Mouse (Mus musculus) ES-E14 (cell line): ENCODE measurements at regions not wholly inside any gene's neighbourhood (a gene's known extent, or its start where the extent isn't known, plus 50 kb on each side); places are given as distances from the start of the nearest gene placed in this dataset.

Experiments
- DNase-seq: peaks from one replicate; pipeline ENCODE4 v3.0.0-alpha.2; 2013; ENCODE audit warnings: low read depth, low spot score
- H3K27ac ChIP-seq: 2 replicates; pipeline ENCODE4 v1.5.1; 2012; ENCODE audit warnings: low read depth, mild to moderate bottlenecking, low read length, moderate library complexity, mixed read lengths; ENCODE audit not compliant: poor library complexity, insufficient read depth, severe bottlenecking
- H3K36me3 ChIP-seq: 2 replicates; pipeline ENCODE4 v1.6.1; 2012; ENCODE audit warnings: mild to moderate bottlenecking, low read length, moderate library complexity, mixed read lengths; ENCODE audit not compliant: control insufficient read depth, poor library complexity, insufficient read depth, severe bottlenecking
- H3K4me1 ChIP-seq, 2 experiments: fragments of 150-350 bp in 1 of 2; sonication (generic) in 1 of 2; 2 replicates each; pipeline ENCODE4 v1.6.1; 2012; ENCODE audit warnings: low read length in 2 of 2, mild to moderate bottlenecking in 1 of 2, mixed read lengths in 1 of 2; ENCODE audit not compliant: control insufficient read depth in 2 of 2, insufficient read depth in 2 of 2, poor library complexity in 1 of 2
- H3K4me3 ChIP-seq, 2 experiments: fragments of 150-350 bp in 1 of 2; sonication (generic) in 1 of 2; 2 replicates each; pipeline ENCODE4 v1.5.1; 2012; ENCODE audit warnings: low read length in 2 of 2, low read depth in 1 of 2, mild to moderate bottlenecking in 1 of 2, mixed read lengths in 1 of 2; ENCODE audit not compliant: insufficient read depth in 1 of 2, poor library complexity in 1 of 2, severe bottlenecking in 1 of 2
- H3K9ac ChIP-seq: 2 replicates; pipeline ENCODE4 v1.6.1; 2012; ENCODE audit warnings: low read depth, mild to moderate bottlenecking, low read length, mixed read lengths; ENCODE audit not compliant: poor library complexity, insufficient read depth, severe bottlenecking
- H3K9me3 ChIP-seq: fragments of 150-350 bp; sonication (generic); 2 replicates; pipeline ENCODE4 v1.6.1; 2012; ENCODE audit warnings: low read depth, mild to moderate bottlenecking, low read length; ENCODE audit not compliant: control insufficient read depth, insufficient read depth
- CHD2 ChIP-seq: IDR thresholded peaks from 2 replicates; pipeline ENCODE4 v1.6.1; 2014; ENCODE audit warnings: mild to moderate bottlenecking, low read depth, low read length, inconsistent platforms
- HCFC1 ChIP-seq: IDR thresholded peaks from 2 replicates; pipeline ENCODE4 v1.6.1; 2012; ENCODE audit warnings: low read length, inconsistent platforms, borderline replicate concordance; ENCODE audit not compliant: insufficient read depth
- MAFK ChIP-seq: IDR thresholded peaks from 2 replicates; pipeline ENCODE4 v1.6.1; 2014; ENCODE audit warnings: mild to moderate bottlenecking, low read depth, low read length, inconsistent platforms; ENCODE audit not compliant: insufficient read depth
- ZC3H11A ChIP-seq: IDR thresholded peaks from 2 replicates; pipeline ENCODE4 v1.6.1; 2012; ENCODE audit warnings: low read depth, mild to moderate bottlenecking, inconsistent platforms, low read length, borderline replicate concordance
- ZNF384 ChIP-seq: IDR thresholded peaks from 2 replicates; pipeline ENCODE4 v1.6.1; 2012; ENCODE audit warnings: low read depth, low read length, inconsistent platforms
- in situ Hi-C, 2 experiments: fragments of 600-800 bp; cut with MboI; formaldehyde crosslinking; loops; one replicate each; pipeline ENCODE4 v1.15.1; 2025; ENCODE audit warnings: low sequenced_read_pairs in 2 of 2, inconsistent platforms in 1 of 2; ENCODE audit not compliant: unreplicated experiment in 2 of 2

GRCm38 (mm10) chr13:58467097-58467642 lies 64.0 kb upstream of the Hnrnpk start:
- Histone ChIP-seq H3K4me3 (no peak overlapping the region), H3K27ac (no peak overlapping the region), H3K9me3 (no peaks in the 10 kb centered on the region), H3K36me3 (no peaks in the 10 kb centered on the region), H3K9ac (no peak overlapping the region), H3K4me1 (peaks cover 0 to 11% of the 10 kb centered on the region in 2 experiments; a peak in 3 of 4 replicates)
- TF ChIP-seq ZNF384 (no peak), CHD2 (no peak), ZC3H11A (no peak), MAFK (no peak), HCFC1 (no peak)
- in situ Hi-C loops: no loop called here
- no peak for DNase-seq

- no peak overlapping the region for H3K27ac ChIP-seq
- DNase-seq: no peak
- H3K36me3 ChIP-seq: no peaks in the 10 kb centered on the region
- H3K4me1 ChIP-seq: peaks cover 0 to 7% of the 10 kb centered on the region in 2 experiments; a peak in 2 of 4 replicates
- in situ Hi-C loops: no loop called here
- no peak overlapping the region for H3K9ac ChIP-seq
- H3K4me3 ChIP-seq: no peak overlapping the region
- no peak for TF ChIP-seq HCFC1
- no peak for TF ChIP-seq ZNF384
- TF ChIP-seq CHD2: no peak
- TF ChIP-seq MAFK: no peak
- TF ChIP-seq ZC3H11A: no peak
- no peaks in the 10 kb centered on the region for H3K9me3 ChIP-seq
Measured at GRCm38 (mm10) chr13:58465206-58466104, 62.3 kb upstream of the Hnrnpk start.
